Mouse (Mus musculus) splenic B cell, adult 2 months (primary cell): ENCODE results near the gene Gsg1l.

Experiments
- DNase-seq: peaks from one replicate; pipeline ENCODE4 v3.0.0-alpha.2; 2011; ENCODE audit warnings: low read depth, low spot score
- H3K27me3 ChIP-seq: 2 replicates; pipeline ENCODE4 v1.6.1; 2012; ENCODE audit warnings: mild to moderate bottlenecking, low read length, moderate library complexity, mixed read lengths; ENCODE audit not compliant: control insufficient read depth, poor library complexity, insufficient read depth, severe bottlenecking
- H3K36me3 ChIP-seq: 2 replicates; pipeline ENCODE4 v1.6.1; 2012; ENCODE audit warnings: mild to moderate bottlenecking, low read length, moderate library complexity, mixed read lengths; ENCODE audit not compliant: control insufficient read depth, poor library complexity, insufficient read depth, severe bottlenecking

Gene Gsg1l

DNA sequence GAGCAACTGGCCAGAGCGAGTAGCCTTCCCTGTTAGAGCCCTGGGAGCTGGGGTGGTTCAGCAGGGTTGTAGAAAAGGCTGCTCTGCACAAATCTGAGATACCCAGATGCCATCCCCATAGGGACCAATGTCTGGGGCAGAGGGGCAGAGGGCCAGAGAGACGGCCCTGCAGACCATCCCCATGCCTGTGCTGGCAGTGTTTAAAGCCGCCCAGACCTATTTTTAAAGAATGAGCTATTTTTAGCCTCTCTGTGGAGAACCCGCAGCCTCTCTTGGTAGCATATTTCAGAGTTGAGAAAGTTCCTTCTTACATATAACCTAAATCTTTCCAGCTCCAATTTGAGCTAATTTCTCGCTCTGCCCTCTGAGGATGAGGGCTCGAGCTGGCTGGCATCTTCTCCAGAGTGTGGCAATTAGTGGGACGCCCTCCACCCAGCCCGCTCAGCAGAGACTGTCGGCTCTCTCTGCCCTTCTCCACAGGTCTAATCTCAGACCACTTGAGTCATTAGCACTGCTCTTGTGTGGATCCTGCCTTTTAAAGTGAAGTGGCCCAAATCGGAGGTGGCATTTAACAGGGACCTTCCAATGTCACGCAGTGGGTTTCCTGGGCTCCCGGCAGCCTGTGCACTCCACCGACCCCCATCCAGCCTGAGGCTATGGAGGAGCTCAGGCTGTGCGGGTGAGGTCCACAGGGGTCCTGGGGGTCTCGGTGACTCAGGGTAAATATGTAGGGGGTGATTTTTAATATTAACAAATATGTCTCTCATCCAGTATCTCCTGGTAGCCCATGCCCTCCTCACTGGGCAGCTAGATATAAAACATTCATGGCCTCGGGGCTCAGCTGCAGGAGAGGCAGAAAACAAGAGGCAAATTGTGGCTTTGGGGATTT is 148.6 kb downstream of the Gsg1l start:
- Histone ChIP-seq H3K27me3 (no peaks in the 10 kb centered on the region), H3K36me3 (no peaks in the 10 kb centered on the region)
- no peak for DNase-seq

- Histone ChIP-seq H3K27me3 (no peaks in the 10 kb centered on the region), H3K36me3 (no peaks in the 10 kb centered on the region)
- no peak for DNase-seq
These were observed 150.6 kb downstream of the Gsg1l start for GRCm38 (mm10) chr7:125931602-125932001.

DNA sequence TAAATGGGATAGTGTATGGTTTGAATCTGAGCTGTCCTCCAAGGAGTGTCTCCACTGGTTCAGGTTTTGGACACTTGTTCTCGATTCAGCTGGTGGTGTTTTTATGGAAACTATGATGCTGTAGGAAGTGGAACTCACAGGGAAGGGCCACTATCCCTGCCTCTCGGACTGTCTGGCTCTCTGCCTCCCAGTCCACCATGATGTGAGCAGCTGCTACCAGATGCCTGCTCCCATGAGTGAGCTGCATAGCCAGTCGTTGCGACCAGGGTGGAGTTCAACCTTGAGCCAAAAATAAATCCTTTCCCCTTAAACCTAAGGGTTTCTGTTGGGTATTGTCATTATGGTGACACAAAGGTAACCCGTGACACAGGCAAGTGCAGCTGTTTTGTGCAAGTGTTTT is 158.2 kb downstream of the Gsg1l start:
- Histone ChIP-seq H3K27me3 (no peaks in the 10 kb centered on the region), H3K36me3 (no peaks in the 10 kb centered on the region)

GRCm38 (mm10) chr7:125920801-125921200 is 161.4 kb downstream of the Gsg1l start:
- no peaks in the 10 kb centered on the region for H3K27me3 ChIP-seq
- DNase-seq: peak; percentile 67
- no peaks in the 10 kb centered on the region for H3K36me3 ChIP-seq

More for the DNA sequence above, 158.2 kb downstream of the Gsg1l start:
- DNase-seq: no peak

- DNase-seq: no peak
- Histone ChIP-seq H3K27me3 (no peaks in the 10 kb centered on the region), H3K36me3 (no peaks in the 10 kb centered on the region)
These were observed 181.6 kb downstream of the Gsg1l start for GRCm38 (mm10) chr7:125900386-125901161.

- no peak for DNase-seq
- Histone ChIP-seq H3K27me3 (no peaks in the 10 kb centered on the region), H3K36me3 (no peaks in the 10 kb centered on the region)
These were observed 182.3 kb downstream of the Gsg1l start for GRCm38 (mm10) chr7:125899916-125900315.

GRCm38 (mm10) chr7:125899036-125899435 is 183.2 kb downstream of the Gsg1l start:
- Histone ChIP-seq H3K36me3 (no peaks in the 10 kb centered on the region), H3K27me3 (no peaks in the 10 kb centered on the region)
- no peak for DNase-seq

DNA sequence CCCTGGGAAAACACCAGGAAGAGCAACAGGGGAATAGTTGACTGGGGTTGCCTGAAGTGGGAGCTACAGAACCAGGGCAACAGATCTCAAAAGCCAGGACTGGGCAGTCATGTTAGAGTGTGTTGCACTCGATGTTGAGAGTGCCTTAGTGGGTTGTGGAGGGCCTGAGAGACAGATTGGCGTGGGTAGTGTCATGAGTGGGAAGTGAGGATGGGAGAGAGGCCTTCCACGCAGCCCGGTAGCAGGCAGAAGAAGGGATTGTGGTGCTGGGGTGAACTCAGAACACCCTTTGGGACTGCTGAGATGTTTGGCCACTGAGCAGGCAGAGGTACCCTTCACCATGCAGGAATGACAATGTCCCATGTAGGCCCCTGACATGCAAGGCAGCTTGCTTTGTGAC is 185.2 kb downstream of the Gsg1l start:
- no peaks in the 10 kb centered on the region for H3K36me3 ChIP-seq
- H3K27me3 ChIP-seq: no peaks in the 10 kb centered on the region
- DNase-seq: no peak

GRCm38 (mm10) chr7:125893621-125894020 is 188.6 kb downstream of the Gsg1l start:
- no peak for DNase-seq
- H3K36me3 ChIP-seq: no peaks in the 10 kb centered on the region
- H3K27me3 ChIP-seq: no peaks in the 10 kb centered on the region

DNA sequence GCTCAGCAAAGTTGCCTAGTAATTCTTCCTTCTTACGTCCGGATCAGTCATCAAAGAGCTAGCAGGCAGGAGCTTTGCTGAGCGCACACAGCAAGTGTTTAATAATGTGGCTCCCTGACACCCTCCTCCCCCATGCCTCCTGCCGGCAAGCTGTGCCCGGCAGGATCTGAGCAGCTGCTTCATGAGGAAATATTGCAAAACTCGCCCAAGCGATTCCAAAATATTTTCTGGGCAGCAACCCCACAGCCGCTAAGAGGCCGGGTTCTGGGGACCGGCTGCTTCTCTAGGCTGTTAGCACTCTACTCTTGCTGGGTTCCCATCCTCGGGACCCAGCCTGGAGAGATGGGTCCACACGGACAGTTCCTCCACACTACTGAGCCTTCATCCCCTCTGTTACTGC is 193.8 kb downstream of the Gsg1l start:
- no peaks in the 10 kb centered on the region for H3K27me3 ChIP-seq
- no peaks in the 10 kb centered on the region for H3K36me3 ChIP-seq
- no peak for DNase-seq

- no peaks in the 10 kb centered on the region for H3K36me3 ChIP-seq
- DNase-seq: no peak
- H3K27me3 ChIP-seq: no peaks in the 10 kb centered on the region
These were observed 194.4 kb downstream of the Gsg1l start for GRCm38 (mm10) chr7:125887761-125888160.

DNA sequence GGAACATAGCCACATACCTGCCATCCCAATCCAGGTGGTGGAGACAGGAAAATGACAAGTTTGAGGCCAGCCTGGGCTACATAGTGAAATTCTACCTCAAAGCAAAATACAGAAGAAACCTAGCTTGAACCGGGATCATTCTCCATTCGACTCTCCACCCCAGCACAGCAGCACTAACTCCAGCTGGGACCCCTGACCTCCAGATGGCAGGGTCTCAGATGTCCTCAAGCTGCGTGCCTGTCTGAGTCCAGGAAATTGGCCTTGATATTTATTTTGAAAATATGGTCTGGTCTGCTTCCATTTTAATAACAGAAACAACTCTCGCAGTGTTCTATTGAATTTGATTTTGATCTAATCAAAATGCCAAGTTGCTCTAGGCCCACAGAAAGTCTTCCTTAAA is 195.1 kb downstream of the Gsg1l start:
- H3K36me3 ChIP-seq: no peaks in the 10 kb centered on the region
- H3K27me3 ChIP-seq: no peaks in the 10 kb centered on the region
- DNase-seq: no peak

GRCm38 (mm10) chr7:125886116-125886680 is 196.0 kb downstream of the Gsg1l start:
- Histone ChIP-seq H3K36me3 (no peaks in the 10 kb centered on the region), H3K27me3 (no peaks in the 10 kb centered on the region)
- no peak for DNase-seq

DNA sequence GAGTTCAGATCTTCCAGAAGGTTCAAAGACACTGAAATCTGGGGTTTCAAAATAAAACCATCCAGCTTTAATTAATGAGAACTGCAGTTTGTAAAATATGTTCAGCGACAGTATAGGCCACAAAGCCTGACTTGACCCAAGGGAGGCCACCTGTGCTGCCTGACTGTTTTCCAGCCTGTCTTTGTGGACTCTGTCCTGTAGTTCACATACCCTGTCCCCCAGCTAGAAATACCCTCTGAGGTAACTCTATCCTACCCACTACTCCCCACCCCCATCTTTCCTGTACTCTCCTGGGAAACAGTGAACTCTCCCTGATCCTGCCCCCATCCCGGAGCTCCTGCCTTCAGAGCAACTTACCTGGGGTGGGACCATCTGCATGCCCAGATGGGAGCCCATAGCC is 199.0 kb downstream of the Gsg1l start:
- DNase-seq: no peak
- H3K36me3 ChIP-seq: no peaks in the 10 kb centered on the region
- no peaks in the 10 kb centered on the region for H3K27me3 ChIP-seq

- DNase-seq: no peak
- no peaks in the 10 kb centered on the region for H3K36me3 ChIP-seq
- H3K27me3 ChIP-seq: no peaks in the 10 kb centered on the region
These were observed 204.2 kb downstream of the Gsg1l start for GRCm38 (mm10) chr7:125878040-125878439.
